Mouse (Mus musculus): Measurements from ENCODE around the gene Ndufaf2. TPM values are rescaled to one million over a fixed set of nuclear protein-coding genes. Genes with fewer than 3 reads are reported as not detected.

Ndufaf2 gene
- total RNA-seq, 2 experiments from 2014 or later, result 12.1 to 15.9 TPM

Other genes with a start within 250 kb of the Ndufaf2 start
- gene Smim15, start 114.2 kb downstream of the Ndufaf2 start, total RNA-seq (2021), result 10 to 100 TPM; 18.7 to 20.1 TPM
- 1 to 10 TPM; 5.6 to 7.7 TPM for gene Ercc8, start 108 bp upstream of the Ndufaf2 start, total RNA-seq (2021)
- 1 to 10 TPM in 1 of 2 experiments, under 1 TPM in 1; 0.44 to 1.1 TPM for gene Elovl7, start 55.8 kb upstream of the Ndufaf2 start, total RNA-seq (2021)
- gene Depdc1b, start 157.7 kb upstream of the Ndufaf2 start, total RNA-seq (2021), result under 1 TPM; 0.82 to 0.92 TPM

Data from gastrocnemius, postnatal 14 days (tissue).